Mouse (Mus musculus) embryonic facial prominence, embryonic 14.5 days (tissue): ENCODE data around the gene Rasal2. TPM values are rescaled to one million over a fixed set of nuclear protein-coding genes. Genes with fewer than 3 reads are reported as not detected.

ENCODE experiments used
- ATAC-seq: fragments of 200-750 bp; cut with Nextera tagmentation; 2 replicates; pipeline ENCODE4 v1.8.0; 2017; ENCODE audit warnings: low read depth, moderate number of reproducible peaks, moderate TSS enrichment
- DNase-seq: peaks from one replicate; pipeline ENCODE4 v3.0.0-alpha.2; 2015; ENCODE audit warnings: low spot score
- H3K27ac ChIP-seq: fragments of 300-500 bp; sonication (generic); replicated peaks from 2 replicates; pipeline ENCODE4 v1.5.1; 2014; ENCODE audit warnings: low read depth, mild to moderate bottlenecking, low read length, moderate library complexity
- H3K27me3 ChIP-seq: fragments of 300-500 bp; sonication (generic); replicated peaks from 2 replicates; pipeline ENCODE4 v1.6.1; 2014; ENCODE audit warnings: low read length; ENCODE audit not compliant: control insufficient read depth, insufficient read depth
- H3K36me3 ChIP-seq: fragments of 300-500 bp; sonication (generic); 2 replicates; pipeline ENCODE4 v1.6.1; 2014; ENCODE audit warnings: low read length, mixed read lengths; ENCODE audit not compliant: control insufficient read depth, insufficient read depth
- H3K4me1 ChIP-seq: fragments of 300-500 bp; sonication (generic); 2 replicates; pipeline ENCODE4 v1.6.1; 2014; ENCODE audit warnings: antibody characterized with exemption, low read length; ENCODE audit not compliant: control insufficient read depth, insufficient read depth
- H3K4me2 ChIP-seq: fragments of 300-500 bp; sonication (generic); 2 replicates; pipeline ENCODE4 v1.6.1; 2014; ENCODE audit warnings: low read depth, mild to moderate bottlenecking, low read length, moderate library complexity, mixed read lengths
- H3K4me3 ChIP-seq: fragments of 300-500 bp; sonication (generic); 2 replicates; pipeline ENCODE4 v1.5.1; 2014; ENCODE audit warnings: low read depth, mild to moderate bottlenecking, low read length
- H3K9ac ChIP-seq: fragments of 300-500 bp; sonication (generic); 2 replicates; pipeline ENCODE4 v1.6.1; 2014; ENCODE audit warnings: low read depth, mild to moderate bottlenecking, low read length, moderate library complexity, mixed read lengths
- H3K9me3 ChIP-seq: fragments of 300-500 bp; sonication (generic); 2 replicates; pipeline ENCODE4 v1.6.1; 2016; ENCODE audit warnings: low read length; ENCODE audit not compliant: control insufficient read depth
- WGBS: fragments of 180-500 bp; shearing (Covaris S2); extraction: QIAGEN DNeasy Blood & Tissue Kit; methylation state at CpG from one replicate; pipeline ENCODE4 v1.1.7; 2014; 5-methylcytosine and 5-hydroxymethylcytosine counted together
- polyA plus RNA-seq: library from polyadenylated mRNA; unstranded; fragments of >200 nt; fragmentation: Nextera tagmentation; extraction: Ambion mirVana; gene quantifications from 2 replicates; pipeline ENCODE4 v1.2.1, GENCODE M21; 2014

Gene Rasal2
- polyA plus RNA-seq, 1 experiment from 2014 or later: 12.9 TPM

GRCm38 (mm10) chr1:157449981-157450636 is 37.7 kb upstream of the Rasal2 start:
- WGBS: 9% methylated on average over 21 of the region's 21 CpGs
- peak overlapping the region; percentile 55; the same call in 1 of the 2 replicates for H3K27ac ChIP-seq
- H3K4me2 ChIP-seq: peak overlapping the region; percentile 50
- ATAC-seq (peak; percentile 70), DNase-seq (peak; percentile 72)
- peak overlapping the region; percentile 40; the same call in 1 of the 2 replicates for H3K9ac ChIP-seq
- no peaks in the 10 kb centered on the region for H3K9me3 ChIP-seq
- no peaks in the 10 kb centered on the region for H3K36me3 ChIP-seq
- H3K4me3 ChIP-seq: peak overlapping the region; percentile 22
- H3K27me3 ChIP-seq: peaks cover 23% of the 10 kb centered on the region
- peaks cover 10% of the 10 kb centered on the region for H3K4me1 ChIP-seq

- Histone ChIP-seq H3K9ac (peak overlapping the region; percentile 40; the same call in 1 of the 2 replicates), H3K27ac (peak overlapping the region; percentile 55; the same call in 1 of the 2 replicates), H3K27me3 (peaks cover 23% of the 10 kb centered on the region), H3K36me3 (no peaks in the 10 kb centered on the region), H3K9me3 (no peaks in the 10 kb centered on the region), H3K4me2 (peak overlapping the region; percentile 50), H3K4me3 (peak overlapping the region; percentile 22), H3K4me1 (peaks cover 10% of the 10 kb centered on the region)
- peak; percentile 71 for ATAC-seq
- 6% methylated on average over 10 of the region's 10 CpGs for WGBS
- peak; percentile 47 for DNase-seq
Measured at GRCm38 (mm10) chr1:157449532-157449931, 37.1 kb upstream of the Rasal2 start.

DNA sequence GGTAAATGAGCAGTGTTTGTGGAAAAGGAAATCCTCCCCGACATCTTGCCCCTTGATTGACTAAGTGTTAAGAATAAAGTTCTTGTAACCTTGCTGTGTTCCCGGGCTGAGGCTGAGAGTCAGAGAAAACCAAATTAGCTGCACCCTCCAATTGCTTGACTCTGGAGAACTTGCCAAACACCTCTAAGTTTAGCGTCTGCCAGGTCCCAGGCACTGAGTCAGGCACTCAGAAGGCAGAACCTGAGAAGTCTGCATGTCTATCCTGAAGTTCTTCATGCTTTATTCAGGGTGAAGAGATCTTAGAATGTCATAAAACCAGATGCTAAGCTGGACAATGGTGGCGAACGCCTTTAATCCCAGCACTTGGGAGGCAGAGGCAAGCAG is 36.4 kb upstream of the Rasal2 start:
- Histone ChIP-seq H3K4me2 (no peak overlapping the region), H3K36me3 (no peaks in the 10 kb centered on the region), H3K27ac (no peak overlapping the region), H3K9me3 (no peaks in the 10 kb centered on the region), H3K27me3 (peaks cover 23% of the 10 kb centered on the region), H3K9ac (no peak overlapping the region), H3K4me3 (no peak overlapping the region), H3K4me1 (peaks cover 15% of the 10 kb centered on the region)
- ATAC-seq (no peak), DNase-seq (no peak)
- 50% methylated on average over 5 of the region's 5 CpGs for WGBS

GRCm38 (mm10) chr1:157448164-157448804 is 35.9 kb upstream of the Rasal2 start:
- WGBS: 14% methylated on average over 7 of the region's 7 CpGs
- no peaks in the 10 kb centered on the region for H3K36me3 ChIP-seq

GRCm38 (mm10) chr1:157447142-157447541 is 34.7 kb upstream of the Rasal2 start:
- 44% methylated on average over 4 of the region's 4 CpGs for WGBS
- no peak overlapping the region for H3K27ac ChIP-seq
- DNase-seq (no peak), ATAC-seq (no peak)
- no peak overlapping the region for H3K4me2 ChIP-seq
- peaks cover 23% of the 10 kb centered on the region for H3K27me3 ChIP-seq
- no peak overlapping the region for H3K4me3 ChIP-seq
- H3K9ac ChIP-seq: no peak overlapping the region
- H3K9me3 ChIP-seq: no peaks in the 10 kb centered on the region
- peaks cover 23% of the 10 kb centered on the region for H3K4me1 ChIP-seq
- no peaks in the 10 kb centered on the region for H3K36me3 ChIP-seq

More at GRCm38 (mm10) chr1:157448164-157448804, 35.9 kb upstream of the Rasal2 start:
- ATAC-seq: no peak
- no peak overlapping the region for H3K4me3 ChIP-seq
- H3K27ac ChIP-seq: no peak overlapping the region
- peaks cover 23% of the 10 kb centered on the region for H3K27me3 ChIP-seq
- H3K4me1 ChIP-seq: peaks cover 19% of the 10 kb centered on the region
- no peak overlapping the region for H3K4me2 ChIP-seq
- no peaks in the 10 kb centered on the region for H3K9me3 ChIP-seq
- no peak for DNase-seq
- H3K9ac ChIP-seq: no peak overlapping the region

DNA sequence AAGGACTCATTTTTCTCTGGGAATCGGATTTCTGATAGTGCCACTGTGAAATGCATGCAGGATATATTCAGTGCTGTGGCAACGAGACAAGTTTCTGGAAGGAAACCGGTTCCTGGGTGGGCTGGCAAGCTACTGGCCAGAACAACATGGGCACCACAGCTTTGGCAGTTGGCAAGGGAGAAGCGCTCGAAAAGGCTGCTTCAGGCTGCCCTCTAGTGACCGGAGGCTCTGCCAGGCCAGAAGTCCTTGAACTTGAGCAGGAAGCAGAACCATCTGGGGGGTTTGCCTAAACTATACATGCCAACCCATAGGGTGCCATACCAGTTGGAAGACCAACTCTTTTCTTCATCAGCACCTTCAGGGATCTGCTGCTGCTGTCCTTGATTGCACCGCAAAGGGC is 33.9 kb upstream of the Rasal2 start:
- DNase-seq: peak; percentile 56
- Histone ChIP-seq H3K27ac (no peak overlapping the region), H3K27me3 (peaks cover 23% of the 10 kb centered on the region), H3K4me1 (peaks cover 23% of the 10 kb centered on the region), H3K4me3 (no peak overlapping the region), H3K9ac (no peak overlapping the region), H3K9me3 (no peaks in the 10 kb centered on the region), H3K36me3 (no peaks in the 10 kb centered on the region), H3K4me2 (no peak overlapping the region)
- 62% methylated on average over 7 of the region's 7 CpGs for WGBS
- no peak for ATAC-seq

DNA sequence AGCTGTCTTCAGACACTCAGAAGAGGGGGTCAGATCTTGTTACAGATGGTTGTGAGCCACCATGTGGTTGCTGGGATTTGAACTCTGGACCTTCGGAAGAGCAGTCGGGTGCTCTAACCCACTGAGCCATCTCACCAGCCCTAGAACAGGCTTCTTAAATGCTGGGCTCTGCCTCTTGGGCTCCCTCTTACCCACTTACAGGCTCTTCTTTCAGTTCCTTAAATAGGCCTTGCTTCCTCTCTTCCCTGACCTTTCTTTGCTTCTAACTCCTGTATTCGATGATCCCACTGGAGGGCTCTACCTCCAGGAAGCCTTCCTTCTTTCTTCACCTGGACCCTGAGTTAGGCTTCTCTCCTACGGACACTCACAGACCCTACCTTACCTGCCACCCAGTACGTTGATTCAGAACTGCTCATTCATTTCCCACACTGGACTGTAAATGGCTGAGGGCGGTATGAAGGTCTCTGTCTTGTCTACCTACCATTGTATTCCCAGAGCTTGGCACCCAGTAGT is 33.1 kb upstream of the Rasal2 start:
- H3K36me3 ChIP-seq: no peaks in the 10 kb centered on the region
- H3K4me2 ChIP-seq: no peak overlapping the region
- H3K4me3 ChIP-seq: no peak overlapping the region
- H3K4me1 ChIP-seq: peaks cover 23% of the 10 kb centered on the region
- 84% methylated on average over 6 of the region's 6 CpGs for WGBS
- no peak overlapping the region for H3K9ac ChIP-seq
- peaks cover 18% of the 10 kb centered on the region for H3K27me3 ChIP-seq
- no peak for ATAC-seq
- no peak for DNase-seq
- no peaks in the 10 kb centered on the region for H3K9me3 ChIP-seq
- H3K27ac ChIP-seq: no peak overlapping the region

DNA sequence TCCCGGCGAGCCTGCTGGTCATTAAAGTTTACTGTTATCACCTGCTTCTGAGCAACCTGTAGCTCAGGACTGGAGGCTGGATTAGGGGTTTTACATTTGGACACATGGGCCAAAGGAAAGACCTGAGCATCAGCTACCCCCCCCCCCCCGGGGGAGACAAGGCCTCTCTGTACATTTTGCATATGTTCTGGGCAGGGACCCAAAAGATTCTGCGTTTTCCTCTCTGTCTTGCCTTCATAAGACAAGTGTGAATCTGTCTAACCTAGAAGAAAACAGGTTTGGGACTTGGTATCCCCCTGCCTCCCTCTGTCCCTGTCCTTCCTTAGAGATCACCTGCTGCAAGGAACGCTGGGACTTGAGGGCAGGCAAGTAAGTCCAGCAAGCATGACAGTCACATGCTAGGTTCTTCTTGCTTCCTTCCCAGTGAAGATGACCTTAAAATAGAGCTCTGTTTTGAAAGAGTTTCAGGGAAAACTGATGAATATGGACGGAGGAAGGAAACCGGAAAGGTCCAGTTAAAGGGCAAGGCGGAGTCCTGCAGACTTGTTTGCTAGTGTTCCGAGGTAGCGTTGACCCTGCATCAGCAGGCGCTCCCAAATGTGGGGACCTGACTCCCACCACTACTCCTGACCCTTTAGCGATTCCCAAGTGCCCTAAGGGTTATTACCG is 32.4 kb upstream of the Rasal2 start:
- WGBS: 63% methylated on average over 13 of the region's 13 CpGs
- H3K27ac ChIP-seq: 0 out of 2 replicates have a peak overlapping the region, but pooled peaks have one; percentile 53

More for the DNA sequence above, 32.4 kb upstream of the Rasal2 start:
- Histone ChIP-seq H3K9ac (no peak overlapping the region), H3K4me1 (peaks cover 17% of the 10 kb centered on the region), H3K4me3 (no peak overlapping the region), H3K4me2 (no peak overlapping the region), H3K36me3 (no peaks in the 10 kb centered on the region), H3K9me3 (no peaks in the 10 kb centered on the region), H3K27me3 (peaks cover 12% of the 10 kb centered on the region; the same call in 1 of the 2 replicates)
- no peak for DNase-seq
- ATAC-seq: no peak
